9 mouse cellular contexts compared by ENCODE assay signal in the genomic region with DNA sequence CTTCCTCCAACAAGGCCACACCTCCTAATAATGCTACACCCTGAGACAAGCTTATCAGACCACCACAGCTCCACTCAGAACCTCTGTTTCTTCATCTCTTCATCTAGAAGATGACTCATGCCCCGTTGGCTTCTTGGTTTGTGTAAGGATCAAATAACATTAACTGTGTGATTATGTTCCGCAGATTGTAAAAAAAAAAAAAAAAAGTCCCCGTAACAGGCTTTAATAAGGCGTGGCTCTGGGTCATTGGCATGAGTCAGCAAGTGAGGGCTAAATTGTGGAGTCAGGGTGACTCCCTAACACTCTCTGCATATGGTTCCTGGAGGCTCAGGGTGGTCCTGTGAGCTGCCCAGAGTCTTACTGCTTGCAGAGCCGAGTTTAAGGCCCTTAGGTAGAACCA. TPM values are rescaled to one million over a fixed set of nuclear protein-coding genes. Genes with fewer than 3 reads are reported as not detected.
A peak's percentile ranks its signal among the peaks of the same experiment; 100 is the strongest.
DNase-seq lines count a peak whose midpoint lies in the region; ATAC-seq and TF ChIP-seq lines count a peak whose summit lies in the region.
"Had no signal": no experiment of that assay in that cellular context is flagged by ENCODE, and none has a peak within 500 bp of the region (broad histone marks: within the 10 kb centered on the region; RNA-seq: fewer than 3 reads in every experiment).

No protein-coding gene starts in this region.

- H3K27ac ChIP-seq in kidney, embryonic 15.5 days = peak overlapping the region; percentile 97
- H3K27ac ChIP-seq in intestine, embryonic 15.5 days = peak overlapping the region; percentile 90

- 23% methylated on average over 5 of the region's 5 CpGs for WGBS in kidney, embryonic 15.5 days
- 24% methylated on average over 5 of the region's 5 CpGs for WGBS in intestine, embryonic 15.5 days

- TF ChIP-seq POLR2A in myocyte (IDR thresholded peaks at IDR 0.05; ENCODE audit: insufficient read length, low read depth) = peak; percentile 48

- no peak overlapping the region for H3K9ac ChIP-seq in kidney, embryonic 15.5 days
- no peak overlapping the region for H3K9ac ChIP-seq in intestine, embryonic 15.5 days

- no peak overlapping the region for H3K4me3 ChIP-seq in kidney, embryonic 15.5 days (replicated peaks)
- no peak overlapping the region for H3K4me3 ChIP-seq in intestine, embryonic 15.5 days (replicated peaks)
- H3K4me3 ChIP-seq in myocyte = peak overlapping the region; percentile 20

- no peaks in the 10 kb centered on the region for H3K9me3 ChIP-seq in kidney, embryonic 15.5 days (replicated peaks)
- no peaks in the 10 kb centered on the region for H3K9me3 ChIP-seq in intestine, embryonic 15.5 days

- no peak overlapping the region for H3ac ChIP-seq in myocyte (ENCODE audit: control insufficient read depth, insufficient read length)

- peaks cover 45% of the 10 kb centered on the region for H3K4me1 ChIP-seq in kidney, embryonic 15.5 days
- H3K4me1 ChIP-seq in intestine, embryonic 15.5 days (replicated peaks) = peaks cover 27% of the 10 kb centered on the region

- no peak overlapping the region for H3K4me2 ChIP-seq in kidney, embryonic 15.5 days
- H3K4me2 ChIP-seq in intestine, embryonic 15.5 days (replicated peaks) = no peak overlapping the region
- peak overlapping the region; percentile 89 for H3K4me2 ChIP-seq in myocyte (ENCODE audit: low read depth)

- no peaks in the 10 kb centered on the region for H3K36me3 ChIP-seq in kidney, embryonic 15.5 days
- no peaks in the 10 kb centered on the region for H3K36me3 ChIP-seq in intestine, embryonic 15.5 days
- H3K36me3 ChIP-seq in myocyte (ENCODE audit: control insufficient read depth, insufficient read depth) = no peaks in the 10 kb centered on the region

- no peak for DNase-seq in kidney, adult 9 months
- DNase-seq in NIH3T3 (ENCODE audit: low read depth) = peak; percentile 87
- DNase-seq in cerebellum, postnatal 4 days (ENCODE audit: low spot score in 2 of 2) = no peak
- DNase-seq in testis, postnatal 10 days (ENCODE audit: low spot score) = no peak
- no peak for DNase-seq in cerebellum, postnatal 36 days
- DNase-seq: right cerebral cortex, postnatal 25 days had no signal

- H3K27me3 ChIP-seq in kidney, embryonic 15.5 days = no peaks in the 10 kb centered on the region
- H3K27me3 ChIP-seq in intestine, embryonic 15.5 days (replicated peaks) = no peaks in the 10 kb centered on the region
- no peaks in the 10 kb centered on the region for H3K27me3 ChIP-seq in myocyte (ENCODE audit: control insufficient read depth, insufficient read depth, insufficient read length)

- no peak for ATAC-seq in kidney, embryonic 15.5 days (replicated peaks; ENCODE audit: low FRiP score)
- ATAC-seq in intestine, embryonic 15.5 days = peak; percentile 55; the same call in 1 of the 2 replicates

- H3K79me2 ChIP-seq in myocyte (ENCODE audit: control insufficient read depth, insufficient read depth) = no peaks in the 10 kb centered on the region

TF ChIP-seq in myocyte, 11 proteins besides CTCF, POLR2A, EP300 and RAD21:
- peak in 1 of 3 experiments; percentile 28 for TF ChIP-seq MYOG (IDR thresholded peaks at IDR 0.05; ENCODE audit: control insufficient read depth in 1 of 3, insufficient read depth in 1 of 3, insufficient read length in 2 of 3, low read depth in 2 of 3)
- no peak for TF ChIP-seq USF1 (IDR thresholded peaks at IDR 0.05; ENCODE audit: low read depth)
- peak; percentile 50 for TF ChIP-seq POLR2AphosphoS2 (IDR thresholded peaks at IDR 0.05; ENCODE audit: insufficient read length, low read depth)
- TF ChIP-seq E2F4 (IDR thresholded peaks at IDR 0.05; ENCODE audit: insufficient read depth) = no peak
- peak; percentile 67; the same call in 1 of the 2 replicates for TF ChIP-seq CEBPB (IDR thresholded peaks at IDR 0.05; ENCODE audit: insufficient read depth, poor library complexity, severe bottlenecking)
TF ChIP-seq in myocyte: peak in this region for 3.

RNA-seq across cellular contexts. Expression of a gene that starts 39.7 kb away (rescaled TPM):
- 56.2 and 60.2 TPM in 2 replicates for polyA plus RNA-seq in kidney, embryonic 15.5 days (2015; fragmentation: Nextera tagmentation; extraction: Ambion mirVana)
- 51.6 and 52.9 TPM in 2 replicates for polyA plus RNA-seq in intestine, embryonic 15.5 days (2015; fragmentation: Nextera tagmentation; extraction: Ambion mirVana)
- 466 TPM for polyA plus RNA-seq in myocyte (2012; fragmentation: generic; extraction: Trizol)

RNA-seq across cellular contexts. Expression of a gene that starts 47.1 kb away (rescaled TPM):
- polyA plus RNA-seq in kidney, embryonic 15.5 days (2015; fragmentation: Nextera tagmentation; extraction: Ambion mirVana) = 240 and 253 TPM in 2 replicates
- polyA plus RNA-seq in intestine, embryonic 15.5 days (2015; fragmentation: Nextera tagmentation; extraction: Ambion mirVana) = 314 and 350 TPM in 2 replicates
- polyA plus RNA-seq in myocyte (2012; fragmentation: generic; extraction: Trizol) = 383 TPM
